Mouse (Mus musculus) kidney, postnatal 0 days (tissue): ENCODE data around the gene Gm47996. TPM values are rescaled to one million over a fixed set of nuclear protein-coding genes. Genes with fewer than 3 reads are reported as not detected.

Experiments
- ATAC-seq: fragments of 200-750 bp; cut with Nextera tagmentation; replicated peaks from 2 replicates; pipeline ENCODE4 v1.8.0; 2017; ENCODE audit warnings: low read depth, moderate number of reproducible peaks, moderate TSS enrichment, moderate library complexity; ENCODE audit not compliant: low FRiP score
- DNase-seq: peaks from one replicate; pipeline ENCODE4 v3.0.0-alpha.2; 2016; ENCODE audit warnings: low spot score
- H3K27ac ChIP-seq: fragments of 300-500 bp; sonication (generic); 2 replicates; pipeline ENCODE4 v1.5.1; 2014; ENCODE audit warnings: mild to moderate bottlenecking
- H3K27me3 ChIP-seq: fragments of 300-500 bp; sonication (generic); 2 replicates; pipeline ENCODE4 v1.6.1; 2014; ENCODE audit warnings: low read length, mixed read lengths; ENCODE audit not compliant: insufficient read depth
- H3K36me3 ChIP-seq: fragments of 300-500 bp; sonication (generic); 2 replicates; pipeline ENCODE4 v1.6.1; 2014; ENCODE audit warnings: low read length, mixed read lengths; ENCODE audit not compliant: insufficient read depth
- H3K4me1 ChIP-seq: fragments of 300-500 bp; sonication (generic); replicated peaks from 2 replicates; pipeline ENCODE4 v1.6.1; 2014; ENCODE audit warnings: antibody characterized with exemption, low read length, mixed read lengths; ENCODE audit not compliant: insufficient read depth
- H3K4me2 ChIP-seq: fragments of 300-500 bp; sonication (generic); 2 replicates; pipeline ENCODE4 v1.6.1; 2014; ENCODE audit warnings: mild to moderate bottlenecking, low read length, moderate library complexity, mixed read lengths
- H3K4me3 ChIP-seq: fragments of 300-500 bp; sonication (generic); replicated peaks from 2 replicates; pipeline ENCODE4 v1.5.1; 2014; ENCODE audit warnings: low read depth, low read length
- H3K9ac ChIP-seq: fragments of 300-500 bp; sonication (generic); 2 replicates; pipeline ENCODE4 v1.6.1; 2014; ENCODE audit warnings: low read depth, low read length
- H3K9me3 ChIP-seq: fragments of 300-500 bp; sonication (generic); replicated peaks from 2 replicates; pipeline ENCODE4 v1.6.1; 2016; ENCODE audit warnings: low read length, inconsistent platforms, mixed read lengths
- CTCF ChIP-seq: IDR thresholded peaks from 2 replicates; pipeline ENCODE4 v1.5.1; 2016; ENCODE audit warnings: antibody characterized with exemption, low read depth, mild to moderate bottlenecking, moderate library complexity
- WGBS: fragments of 180-500 bp; shearing (Covaris S2); extraction: QIAGEN DNeasy Blood & Tissue Kit; methylation state at CpG from one replicate; pipeline ENCODE4 v1.1.7; 2014; 5-methylcytosine and 5-hydroxymethylcytosine counted together
- polyA plus RNA-seq: library from polyadenylated mRNA; unstranded; fragments of >200 nt; fragmentation: Nextera tagmentation; extraction: Ambion mirVana; gene quantifications from 2 replicates; pipeline ENCODE4 v1.2.1, GENCODE M21; 2015

Gene Gm47996
- polyA plus RNA-seq, 1 experiment from 2014 or later, result 0.41 TPM

- Histone ChIP-seq H3K9ac (no peak overlapping the region), H3K27me3 (no peaks in the 10 kb centered on the region), H3K36me3 (no peaks in the 10 kb centered on the region), H3K27ac (no peak overlapping the region), H3K4me3 (no peak overlapping the region), H3K9me3 (no peaks in the 10 kb centered on the region), H3K4me2 (no peak overlapping the region), H3K4me1 (peaks cover 7% of the 10 kb centered on the region; the same call in 1 of the 2 replicates)
- 62% methylated on average over 5 of the region's 5 CpGs for WGBS
- DNase-seq, result no peak
- no peak for TF ChIP-seq CTCF
- ATAC-seq, result no peak
Measured at GRCm38 (mm10) chr1:151255422-151255821, 45.5 kb downstream of the Gm47996 start.

- ATAC-seq (no peak), DNase-seq (peak; percentile 27)
- Histone ChIP-seq H3K9me3 (no peaks in the 10 kb centered on the region), H3K4me1 (no peaks in the 10 kb centered on the region), H3K27ac (no peak overlapping the region), H3K4me2 (no peak overlapping the region), H3K36me3 (no peaks in the 10 kb centered on the region), H3K9ac (no peak overlapping the region), H3K27me3 (no peaks in the 10 kb centered on the region), H3K4me3 (no peak overlapping the region)
- no peak for TF ChIP-seq CTCF
- WGBS, result 48% methylated on average over 14 of the region's 14 CpGs
Measured at GRCm38 (mm10) chr1:151258090-151258954, 48.4 kb downstream of the Gm47996 start.

- no peak for TF ChIP-seq CTCF
- WGBS, result 56% methylated on average over 8 of the region's 8 CpGs
- DNase-seq (no peak), ATAC-seq (no peak)
- Histone ChIP-seq H3K27me3 (no peaks in the 10 kb centered on the region), H3K4me3 (no peak overlapping the region), H3K9me3 (no peaks in the 10 kb centered on the region), H3K9ac (no peak overlapping the region), H3K4me2 (no peak overlapping the region), H3K27ac (no peak overlapping the region), H3K4me1 (no peaks in the 10 kb centered on the region), H3K36me3 (no peaks in the 10 kb centered on the region)
Measured at GRCm38 (mm10) chr1:151259061-151259460, 49.1 kb downstream of the Gm47996 start.

Other genes with a start within 250 kb of the Gm47996 start
- gene Hmcn1, start 216.7 kb upstream of the Gm47996 start, polyA plus RNA-seq, result 27.8 and 31.6 TPM in 2 replicates
- gene Gm47985, start 27.6 kb upstream of the Gm47996 start, polyA plus RNA-seq, result 0.46 and 0.56 TPM in 2 replicates
- gene Gm8947, start 17.8 kb upstream of the Gm47996 start, polyA plus RNA-seq, result 0.61 and 0.80 TPM in 2 replicates
- 0.29 and 0.32 TPM in 2 replicates for gene Gm47995, start 11.7 kb upstream of the Gm47996 start, polyA plus RNA-seq
- 0.92 and 1.1 TPM in 2 replicates for gene 3110040M04Rik, start 6.0 kb upstream of the Gm47996 start, polyA plus RNA-seq
- 432 and 474 TPM in 2 replicates for gene Ivns1abp, start 134.3 kb downstream of the Gm47996 start, polyA plus RNA-seq
- gene Swt1, start 218.3 kb downstream of the Gm47996 start, polyA plus RNA-seq, result 33.2 and 34.2 TPM in 2 replicates
- 27.9 and 29.6 TPM in 2 replicates for gene Trmt1l, start 218.4 kb downstream of the Gm47996 start, polyA plus RNA-seq